Mouse (Mus musculus): ENCODE results near the gene Ccdc28b. TPM values are rescaled to one million over a fixed set of nuclear protein-coding genes. Genes with fewer than 3 reads are reported as not detected.

Ccdc28b gene
- total RNA-seq, 2 experiments from 2014 or later = 29.6 to 35.8 TPM

GRCm38 (mm10) chr4:129624281-129625028, 708 bp upstream of the Ccdc28b start:
- DNase-seq (ENCODE audit: low spot score in 2 of 2) = peak; percentile 68 to 71

GRCm38 (mm10) chr4:129622803-129623535, 778 bp downstream of the Ccdc28b start:
- DNase-seq (ENCODE audit: low spot score in 2 of 2) = no peak

GRCm38 (mm10) chr4:129622120-129622802, 1.5 kb downstream of the Ccdc28b start:
- no peak for DNase-seq (ENCODE audit: low spot score in 2 of 2)

- no peak for DNase-seq (ENCODE audit: low spot score in 2 of 2)
Measured at GRCm38 (mm10) chr4:129621283-129621841, 2.4 kb downstream of the Ccdc28b start.

- DNase-seq (ENCODE audit: low spot score in 2 of 2) = no peak
Measured at GRCm38 (mm10) chr4:129620419-129621282, 3.1 kb downstream of the Ccdc28b start.

- peak; percentile 93 for DNase-seq (ENCODE audit: low spot score in 2 of 2)
Measured at GRCm38 (mm10) chr4:129618786-129619691, 4.7 kb downstream of the Ccdc28b start, which contains the start of gene Iqcc. TSS of gene Iqcc (minus strand) at chr4:129619099.

DNA sequence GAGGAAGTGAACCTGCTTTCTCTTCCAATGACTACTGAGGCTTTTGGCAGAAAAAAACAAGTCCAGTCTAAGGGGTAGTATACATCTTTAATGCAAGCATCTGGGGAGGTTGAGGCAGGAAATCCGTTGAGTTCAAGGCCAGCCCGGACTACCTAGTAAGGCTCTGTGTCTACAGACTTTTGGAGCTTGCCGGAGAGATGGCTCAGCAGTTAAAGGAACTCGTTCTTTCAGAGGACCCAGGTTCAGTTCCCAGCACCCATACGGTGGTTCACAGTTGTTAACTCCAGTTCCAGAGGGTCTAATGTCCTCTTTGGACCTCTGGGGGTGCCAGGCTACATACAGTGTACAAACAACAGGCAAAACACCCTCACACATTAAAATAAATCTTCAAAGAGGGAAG, 5.7 kb downstream of the Ccdc28b start:
- no peak for DNase-seq (ENCODE audit: low spot score in 2 of 2)

DNA sequence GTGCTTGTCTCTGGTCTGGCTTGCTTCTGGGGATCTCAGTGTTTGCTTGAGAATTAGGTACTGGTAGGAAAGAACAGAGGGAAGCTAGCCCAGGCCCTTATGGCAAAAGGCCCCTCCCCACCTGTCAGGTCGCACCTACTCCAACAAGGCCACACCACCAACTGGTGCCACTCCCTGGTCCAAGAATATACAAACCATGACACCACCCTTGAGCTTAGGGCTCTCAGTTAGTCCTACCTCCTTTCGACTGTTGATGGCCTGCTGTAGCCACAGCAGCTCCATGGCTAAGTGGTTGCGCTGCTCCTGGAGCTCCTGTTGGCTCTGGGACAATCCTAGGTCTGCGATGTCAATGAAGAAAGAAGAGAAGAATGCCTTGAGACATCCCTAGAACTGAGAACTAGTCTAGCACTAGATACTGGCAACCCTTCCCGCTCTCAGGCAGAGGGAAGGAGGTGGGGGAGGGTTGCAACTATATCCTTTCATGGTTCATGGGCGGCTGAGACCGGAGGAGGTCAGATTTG, 6.6 kb downstream of the Ccdc28b start:
- no peak for DNase-seq (ENCODE audit: low spot score in 2 of 2)

DNA sequence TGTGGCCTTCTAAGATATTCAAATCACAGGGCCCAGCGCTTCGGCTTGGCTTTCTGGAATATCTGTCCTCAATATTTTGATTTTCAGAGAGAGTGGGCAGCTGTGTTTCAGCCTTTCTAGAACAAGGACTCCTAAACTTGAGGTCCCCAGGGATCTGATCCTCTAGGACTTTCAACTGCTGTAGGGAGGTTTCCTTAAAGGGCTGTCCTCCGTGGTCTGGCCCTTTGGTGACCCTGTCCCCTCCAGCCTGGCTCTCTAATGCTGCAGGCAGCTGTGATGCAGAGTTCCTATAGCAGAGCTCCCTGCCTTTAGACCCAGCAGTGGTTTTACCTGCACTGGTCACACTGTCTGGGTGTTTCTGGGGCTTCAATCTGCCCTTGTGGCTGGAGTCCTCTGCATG, 7.1 kb downstream of the Ccdc28b start:
- DNase-seq (ENCODE audit: low spot score in 2 of 2) = no peak

- no peak for DNase-seq (ENCODE audit: low spot score in 2 of 2)
Measured at GRCm38 (mm10) chr4:129615801-129616290, 7.9 kb downstream of the Ccdc28b start.

DNA sequence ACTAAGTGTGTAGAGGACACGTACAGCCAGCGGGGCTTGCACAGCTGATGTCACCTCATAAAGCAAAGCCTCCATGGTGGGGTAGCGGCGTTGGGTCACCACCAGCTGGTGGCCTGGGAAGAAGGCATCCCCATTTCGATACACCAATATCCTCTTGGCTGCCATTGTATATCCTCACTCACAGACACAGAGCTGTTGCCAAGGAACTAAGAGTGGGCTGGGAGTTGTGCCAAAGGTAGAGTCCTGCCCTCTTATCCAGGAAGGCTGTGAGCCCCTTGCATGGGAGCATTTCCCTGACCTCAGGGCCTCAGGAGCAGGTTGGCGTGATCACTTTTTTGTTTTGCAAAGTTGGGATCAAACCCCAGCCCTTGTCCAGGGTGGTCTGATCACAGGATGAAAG, 9.7 kb downstream of the Ccdc28b start, which contains the start of gene Dcdc2b:
Gene Dcdc2b (minus strand): TSS at position 165 of the 400 bp plus-strand sequence.
- no peak for DNase-seq (ENCODE audit: low spot score in 2 of 2)

GRCm38 (mm10) chr4:129610472-129610871, 13.3 kb downstream of the Ccdc28b start:
- no peak for DNase-seq (ENCODE audit: low spot score in 2 of 2)

- no peak for DNase-seq (ENCODE audit: low spot score in 2 of 2)
Measured at GRCm38 (mm10) chr4:129610026-129610425, 13.7 kb downstream of the Ccdc28b start.

DNA sequence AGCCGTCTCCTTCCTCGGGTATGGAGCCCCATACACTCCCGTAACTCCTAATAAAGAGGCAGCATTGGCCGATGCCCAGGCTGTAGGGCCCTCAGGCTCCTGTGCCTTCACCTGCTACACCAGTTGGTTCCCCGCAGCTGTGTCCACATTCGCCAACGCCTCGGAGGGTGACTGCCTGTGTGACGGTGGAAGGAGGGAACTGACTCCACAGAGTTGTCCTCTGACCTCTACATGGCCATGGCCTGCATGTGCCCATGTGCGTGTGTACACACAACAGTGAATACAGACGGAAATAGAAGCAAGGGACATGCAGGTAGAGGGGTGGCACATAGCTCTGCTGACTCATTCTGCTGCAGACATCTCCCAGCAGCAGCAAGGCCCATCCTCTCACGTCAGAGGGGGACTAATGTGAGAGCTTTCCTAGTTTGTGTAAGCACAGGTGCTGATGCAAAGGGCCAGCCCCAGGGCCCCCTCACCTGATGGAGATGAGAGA, 14.6 kb downstream of the Ccdc28b start:
- no peak for DNase-seq (ENCODE audit: low spot score in 2 of 2)

- peak; percentile 72 to 73 for DNase-seq (ENCODE audit: low spot score in 2 of 2)
Measured at GRCm38 (mm10) chr4:129608426-129609025, 15.2 kb downstream of the Ccdc28b start.

DNA sequence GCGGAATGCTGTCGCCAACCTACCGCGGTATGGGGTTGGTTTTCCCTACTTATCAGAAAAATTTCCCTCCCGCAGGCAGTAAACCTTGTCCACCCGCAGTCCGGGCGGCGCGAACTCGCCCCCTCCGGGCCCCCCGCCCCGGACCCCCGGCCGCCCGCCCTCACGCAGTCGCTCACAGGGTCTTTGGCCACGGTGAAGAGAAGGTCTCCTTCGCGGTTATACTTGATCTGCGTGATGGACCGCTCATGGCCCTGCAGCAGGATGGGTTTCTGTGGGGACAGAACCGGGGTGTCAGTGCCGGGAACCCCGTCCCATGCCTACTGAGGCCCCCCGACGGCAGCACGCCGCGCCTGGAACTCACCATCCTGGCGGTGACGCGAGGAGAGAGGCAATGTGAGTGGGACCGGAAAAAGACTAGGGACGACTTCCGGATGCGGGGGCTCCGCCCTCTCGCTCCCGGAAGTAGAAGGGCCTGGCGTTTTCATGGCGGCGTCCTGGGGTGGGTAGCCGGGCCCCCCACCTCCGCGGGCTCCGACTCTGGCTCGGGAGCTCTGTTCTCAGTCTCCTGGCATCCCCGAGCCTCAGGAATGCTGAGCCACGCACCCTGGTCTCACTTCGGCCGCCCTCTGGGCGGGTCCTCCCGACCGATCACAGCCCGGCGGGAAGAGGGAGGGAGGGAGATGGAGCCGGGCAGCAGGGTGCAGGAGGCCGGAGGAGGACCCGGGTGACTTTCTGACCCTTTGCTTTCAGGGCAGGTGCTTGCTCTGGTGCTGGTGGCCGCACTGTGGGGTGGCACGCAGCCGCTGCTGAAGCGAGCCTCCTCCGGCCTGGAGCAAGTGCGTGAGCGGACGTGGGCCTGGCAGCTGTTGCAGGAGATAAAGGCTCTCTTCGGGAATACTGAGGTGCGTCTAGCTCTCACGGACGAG, 23.3 kb downstream of the Ccdc28b start, which contains the start of the genes Eif3i and Tmem234:
Gene Eif3i (minus strand): TSS at position 416 of the 926 bp plus-strand sequence.
Gene Tmem234 (plus strand): TSS at position 436 of the 926 bp plus-strand sequence.
- peak; percentile 73 to 75 for DNase-seq (ENCODE audit: low spot score in 2 of 2)

DNA sequence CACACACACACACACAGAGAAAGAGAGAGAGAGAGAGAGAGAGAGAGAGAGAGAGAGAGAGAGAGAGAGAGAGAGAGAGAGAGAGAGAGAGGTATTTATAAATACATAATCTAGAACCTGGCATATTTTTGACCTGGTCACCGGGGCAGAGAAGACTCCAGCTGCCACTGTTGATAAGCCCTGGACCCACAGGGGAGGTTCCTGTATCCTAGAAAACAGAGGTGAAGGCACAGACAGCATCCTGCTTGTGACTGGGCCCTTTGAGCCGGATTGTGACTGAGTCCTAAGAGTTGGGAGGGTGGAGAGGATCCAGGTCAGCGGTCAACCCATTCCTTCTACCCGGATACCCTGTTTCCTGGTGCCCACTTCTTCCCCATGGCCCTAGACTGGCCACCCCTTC, 34.9 kb downstream of the Ccdc28b start:
- DNase-seq (ENCODE audit: low spot score in 2 of 2) = no peak

All from adrenal gland, adult 18-20 months (tissue).